Mouse (Mus musculus) brain, embryonic 18.5 days (tissue): Measurements from ENCODE around the gene Sp2.

Experiments
- DNase-seq: peaks from one replicate; pipeline ENCODE4 v3.0.0-alpha.2; 2012; ENCODE audit warnings: low read depth, low spot score

Sp2 gene

GRCm38 (mm10) chr11:96970341-96970740 is 12.4 kb downstream of the Sp2 start:
- no peak for DNase-seq

DNA sequence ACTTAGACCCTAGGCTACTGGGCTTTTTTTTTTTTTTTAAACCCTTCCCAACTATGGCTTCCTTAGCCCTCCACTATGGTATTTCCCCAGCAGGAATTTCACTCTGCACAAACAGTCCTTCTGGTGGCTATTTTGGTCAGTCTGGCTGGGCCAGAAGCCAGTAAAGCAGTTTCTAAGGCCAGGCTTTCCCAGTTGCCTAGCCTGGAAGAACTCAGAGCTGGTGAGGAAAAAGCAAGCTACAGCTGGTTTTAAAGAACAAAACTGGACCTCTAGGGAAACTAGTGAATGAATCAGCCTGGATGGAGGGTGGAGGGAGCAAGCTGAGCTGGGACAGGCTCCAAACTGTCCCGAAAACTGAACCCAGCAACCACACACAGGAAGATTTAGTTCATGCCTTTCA is 13.0 kb downstream of the Sp2 start:
- no peak for DNase-seq

GRCm38 (mm10) chr11:96969280-96969722 is 13.5 kb downstream of the Sp2 start:
- no peak for DNase-seq

- no peak for DNase-seq
Measured at GRCm38 (mm10) chr11:96968476-96968875, 14.3 kb downstream of the Sp2 start.

DNA sequence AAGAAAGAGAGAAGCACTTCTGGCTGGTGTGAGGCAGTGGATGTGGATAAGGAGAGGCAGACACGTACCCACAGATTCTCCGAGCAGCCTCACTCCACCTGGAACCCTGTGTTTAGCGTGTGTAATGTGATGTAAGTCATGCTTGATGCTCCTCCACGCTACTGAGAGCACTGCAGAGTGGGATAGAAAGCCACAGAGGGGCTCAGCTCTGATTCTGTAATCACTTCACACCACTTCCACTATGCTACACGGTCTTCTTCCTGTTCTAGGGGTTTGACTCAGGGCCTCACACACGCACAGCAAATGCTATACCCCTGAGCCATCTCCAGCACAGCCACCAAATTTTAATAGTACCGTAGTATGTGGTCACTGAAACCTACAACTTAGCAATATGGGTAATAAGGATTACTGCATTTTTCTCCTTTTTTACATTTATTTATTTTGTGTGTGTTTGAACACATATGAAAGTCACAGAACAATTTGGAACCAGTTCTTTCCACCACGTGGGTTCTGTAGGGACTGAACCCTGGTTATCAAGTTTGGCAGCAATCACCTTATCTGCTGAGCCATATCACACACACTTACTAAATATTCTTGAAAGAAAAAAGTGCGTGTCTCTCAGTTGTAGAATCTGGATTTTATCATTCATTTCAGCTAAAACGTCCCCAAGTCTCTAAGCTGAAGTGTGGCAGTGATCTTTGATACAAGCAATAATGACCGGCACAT is 15.1 kb downstream of the Sp2 start:
- no peak for DNase-seq

DNA sequence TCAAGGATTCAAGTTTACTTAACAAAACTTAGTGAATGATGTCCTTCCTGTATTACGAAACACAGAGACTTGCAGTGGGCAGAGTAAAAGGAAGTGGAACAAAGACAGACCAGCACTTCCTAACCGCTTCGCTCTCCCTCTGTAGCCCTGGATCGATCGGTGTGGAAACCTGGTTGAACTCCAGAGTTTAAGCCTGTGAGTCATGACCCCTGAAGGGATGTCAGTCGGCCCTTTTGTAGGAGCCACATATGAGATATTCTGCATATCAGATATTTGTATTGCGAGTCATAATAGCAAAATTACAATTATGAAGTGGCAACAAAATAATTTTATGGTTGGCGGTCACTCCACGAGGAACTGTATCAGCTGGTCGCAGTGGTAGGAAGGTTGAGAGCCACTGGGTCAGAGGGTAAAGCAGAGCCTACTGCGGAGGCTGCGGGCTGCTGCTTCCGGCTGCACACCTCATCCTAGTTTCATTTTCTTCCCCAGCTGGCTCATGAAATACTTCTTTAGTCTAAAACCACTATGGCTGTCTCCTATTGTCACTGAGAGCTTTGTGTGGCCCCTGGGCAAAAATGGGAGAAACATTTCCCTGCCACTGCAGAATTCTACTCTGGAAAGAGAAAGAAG is 15.7 kb downstream of the Sp2 start:
- no peak for DNase-seq

GRCm38 (mm10) chr11:96966172-96966571 is 16.6 kb downstream of the Sp2 start:
- no peak for DNase-seq

DNA sequence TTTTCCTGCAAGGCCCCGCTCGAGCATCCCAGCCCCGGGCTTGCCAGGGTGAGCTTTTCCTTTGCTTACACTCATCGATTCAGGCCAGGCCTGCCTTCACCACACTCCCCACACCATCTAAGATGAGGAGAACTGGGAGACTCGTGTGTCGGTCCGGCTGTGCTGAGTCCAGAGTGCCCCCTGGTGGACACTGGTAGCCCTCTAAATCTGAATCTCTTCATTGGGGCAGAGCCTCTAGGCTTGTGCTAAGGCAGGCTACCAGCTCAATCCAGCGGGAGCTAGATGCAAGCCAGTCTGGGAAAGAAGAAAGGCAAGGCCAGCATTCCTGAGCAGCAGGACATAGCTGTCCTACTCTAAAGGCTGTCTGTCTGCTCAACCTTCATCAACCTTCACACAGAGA is 19.2 kb downstream of the Sp2 start:
- no peak for DNase-seq

GRCm38 (mm10) chr11:96957061-96957805 is 25.5 kb downstream of the Sp2 start:
- no peak for DNase-seq

DNA sequence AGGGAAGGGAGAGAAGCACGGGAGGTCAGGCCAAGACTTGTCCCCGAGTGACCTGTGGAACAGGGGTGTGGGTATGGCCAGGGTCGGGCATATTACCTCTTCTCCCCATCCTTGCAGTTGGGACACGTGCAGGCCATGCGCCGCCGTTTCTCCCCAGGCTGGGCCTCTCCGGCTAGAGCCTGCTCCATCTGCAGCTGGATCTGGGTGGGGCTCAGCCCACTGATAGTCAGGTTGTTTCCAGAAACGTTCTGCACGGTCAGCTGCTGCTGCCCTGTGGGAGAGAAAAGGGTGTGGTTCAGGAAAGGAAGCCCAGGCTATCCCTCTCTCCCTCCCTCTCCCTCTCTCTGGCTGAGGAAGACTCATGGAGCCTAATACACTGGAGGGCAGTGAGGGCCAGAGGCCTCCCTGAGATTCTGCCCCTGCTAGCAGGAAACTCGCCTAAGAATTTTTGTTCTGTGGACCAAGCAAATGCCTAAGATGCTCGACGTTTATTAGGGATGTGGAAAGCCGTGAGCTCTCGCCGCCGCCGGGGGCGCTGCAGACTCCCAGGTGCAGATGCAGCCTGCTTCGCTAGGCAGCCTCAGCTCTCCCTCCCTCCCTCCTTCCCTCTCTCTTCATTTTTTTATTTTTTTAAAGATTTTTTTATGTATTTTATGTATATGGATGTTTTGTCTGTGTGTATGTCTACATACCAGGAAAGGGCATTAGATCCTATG is 26.6 kb downstream of the Sp2 start:
- no peak for DNase-seq

DNA sequence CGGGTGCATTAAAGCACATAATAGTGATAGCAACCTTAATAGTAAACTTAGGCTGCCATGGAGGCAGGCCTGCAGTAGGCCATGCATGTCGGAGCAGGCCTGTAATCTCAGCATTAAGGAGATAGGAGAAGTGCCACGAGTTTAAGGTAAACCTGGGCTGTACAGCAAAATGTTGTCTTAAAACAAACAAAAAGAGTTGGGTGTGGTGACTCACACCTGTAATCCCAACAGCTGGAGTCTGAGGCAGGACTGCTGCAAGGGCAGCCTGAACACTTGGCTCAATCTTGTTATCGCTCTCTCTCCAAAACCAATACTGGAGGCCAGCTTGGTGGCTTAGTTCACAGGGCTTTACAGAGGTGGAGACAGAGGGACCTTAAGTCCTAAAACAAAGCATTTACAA is 27.7 kb downstream of the Sp2 start:
- DNase-seq: no peak

GRCm38 (mm10) chr11:96952896-96953295 is 29.9 kb downstream of the Sp2 start:
- DNase-seq: no peak

- no peak for DNase-seq
Measured at GRCm38 (mm10) chr11:96952426-96952825, 30.3 kb downstream of the Sp2 start.

DNA sequence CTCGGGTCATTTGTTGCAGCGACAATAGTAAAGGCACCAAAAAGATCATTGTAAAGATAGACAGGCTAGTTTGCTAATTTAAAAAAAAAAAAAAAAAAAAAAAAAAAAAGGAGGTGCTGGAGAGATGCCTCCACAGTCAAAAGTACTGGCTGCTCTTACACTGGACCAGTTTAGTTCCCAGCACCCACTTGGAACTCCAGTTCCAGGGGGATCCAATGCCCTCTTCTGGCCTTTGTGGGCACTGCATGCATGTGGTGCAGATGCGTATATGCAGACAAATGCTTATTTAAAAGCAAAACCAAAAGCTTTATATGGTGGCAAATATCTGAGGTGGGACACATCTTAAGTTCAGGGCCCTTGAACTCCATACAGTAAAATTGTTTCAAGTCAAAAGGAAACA is 32.0 kb downstream of the Sp2 start:
- DNase-seq: no peak

DNA sequence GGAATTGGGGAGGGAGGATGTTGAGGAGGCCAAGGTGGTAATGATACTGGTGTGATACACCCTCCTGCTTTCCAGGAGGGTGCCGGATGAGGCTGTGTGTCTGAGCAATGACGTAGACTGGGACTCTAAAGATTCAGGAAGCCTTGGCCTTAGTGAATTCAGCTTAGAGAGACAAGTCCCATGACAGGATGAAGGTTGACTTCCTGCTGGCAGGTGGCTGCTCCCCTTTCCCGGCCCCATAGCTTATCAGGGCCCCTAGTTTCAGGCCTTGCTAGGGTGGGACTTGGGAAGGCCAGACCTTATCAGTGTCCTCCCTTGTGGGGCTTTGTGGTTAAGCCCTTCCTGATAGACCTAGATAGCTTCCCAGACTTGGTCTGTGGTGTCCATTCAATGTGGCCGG is 34.9 kb downstream of the Sp2 start:
- no peak for DNase-seq

- no peak for DNase-seq
Measured at GRCm38 (mm10) chr11:96946498-96946897, 36.3 kb downstream of the Sp2 start.

DNA sequence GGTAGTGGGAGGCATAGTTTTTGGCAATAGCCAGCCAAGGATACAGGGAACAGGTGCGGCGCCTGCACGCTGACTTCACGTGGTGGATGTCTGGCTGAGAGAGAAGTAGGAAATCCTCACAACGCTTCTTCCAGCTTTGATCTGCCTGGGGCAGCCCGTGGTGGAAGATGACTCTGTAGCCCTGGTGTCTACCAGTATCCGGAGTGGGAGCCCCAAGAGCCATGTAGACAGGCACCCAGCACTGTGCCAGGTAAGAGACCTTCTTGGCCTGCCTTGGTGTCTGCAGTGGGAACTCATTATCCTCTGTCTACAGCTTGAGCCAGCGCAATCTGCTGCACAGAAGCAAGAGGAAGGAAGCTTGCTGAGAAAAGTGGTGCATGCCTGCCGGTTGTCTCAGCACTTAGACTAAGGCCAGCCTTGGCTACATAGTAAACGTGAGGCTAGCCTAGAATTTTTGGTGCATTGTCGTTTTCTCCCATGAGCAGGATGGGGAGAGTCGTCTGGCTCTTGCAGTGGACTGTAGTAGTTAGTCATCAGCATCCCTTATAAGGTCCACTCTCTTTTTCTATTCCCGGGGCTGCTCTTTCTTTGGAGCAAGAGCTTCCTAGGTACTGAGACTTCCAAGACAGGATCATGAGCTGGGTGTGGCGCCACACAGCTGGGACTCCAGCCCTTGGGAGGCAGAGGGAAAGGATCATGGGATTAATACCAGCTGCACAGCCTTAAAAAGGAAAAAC is 37.7 kb downstream of the Sp2 start:
- no peak for DNase-seq

- peak; percentile 95 for DNase-seq
Measured at GRCm38 (mm10) chr11:96943746-96944304, 38.9 kb downstream of the Sp2 start, which contains the start of gene Pnpo. TSS of gene Pnpo (minus strand) at chr11:96943986.

DNA sequence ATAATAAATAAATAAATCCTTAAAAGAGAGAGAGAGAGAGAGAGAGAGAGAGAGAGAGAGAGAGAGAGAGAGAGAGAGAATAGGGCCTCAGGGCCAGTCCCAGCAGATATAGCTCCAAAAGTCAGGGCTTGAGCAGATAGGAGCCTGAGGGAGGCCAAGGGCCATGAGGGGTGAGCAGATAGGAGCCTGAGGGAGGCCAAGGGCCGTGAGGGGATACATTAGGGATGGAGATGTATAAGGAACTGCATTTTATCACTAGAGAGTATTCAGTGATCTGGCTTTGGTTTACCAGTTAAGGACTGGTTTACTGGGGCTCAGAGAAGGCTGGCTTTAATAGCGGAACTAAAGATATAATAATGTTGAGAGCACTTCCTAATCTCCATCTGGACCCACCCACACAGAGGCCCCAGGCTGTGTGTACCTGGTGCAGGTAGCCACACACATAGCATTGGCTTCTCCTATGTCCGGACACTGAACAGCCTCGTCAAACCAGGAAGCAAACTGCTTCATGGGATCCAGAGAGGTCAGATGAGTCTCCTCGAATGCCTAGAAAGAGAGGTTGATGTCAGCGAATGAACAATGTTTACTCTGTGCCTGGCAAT is 40.7 kb downstream of the Sp2 start:
- no peak for DNase-seq
